Mouse (Mus musculus): Measurements from ENCODE around the gene 1110051M20Rik. TPM values are rescaled to one million over a fixed set of nuclear protein-coding genes. Genes with fewer than 3 reads are reported as not detected.

1110051M20Rik gene
- polyA plus RNA-seq, 1 experiment, result 27.0 TPM

GRCm38 (mm10) chr2:91345644-91346043 is 98.9 kb downstream of the 1110051M20Rik start:
- no peak for TF ChIP-seq CTCF (IDR thresholded peaks at IDR 0.05; ENCODE audit: insufficient read depth, low read length)
- no peak for TF ChIP-seq POLR2A (IDR thresholded peaks at IDR 0.05; ENCODE audit: borderline replicate concordance, extremely low read depth, low read depth, low read length)
- peaks cover 10% of the 10 kb centered on the region for H3K4me1 ChIP-seq (ENCODE audit: control insufficient read depth, insufficient read depth, low read length)
- H3K4me3 ChIP-seq (replicated peaks; ENCODE audit: extremely low read depth, low read depth, low read length), result no peak overlapping the region
- WGBS, result 92% methylated on average over 1 of the region's 1 CpGs
- DNase-seq, result no peak

GRCm38 (mm10) chr2:91339591-91339990 is 104.9 kb downstream of the 1110051M20Rik start:
- no peak for DNase-seq
- Histone ChIP-seq H3K4me3 (replicated peaks; ENCODE audit: extremely low read depth, low read depth, low read length) (no peak overlapping the region), H3K4me1 (ENCODE audit: control insufficient read depth, insufficient read depth, low read length) (peaks cover 2% of the 10 kb centered on the region)
- TF ChIP-seq POLR2A (IDR thresholded peaks at IDR 0.05; ENCODE audit: borderline replicate concordance, extremely low read depth, low read depth, low read length), result no peak
- TF ChIP-seq CTCF (IDR thresholded peaks at IDR 0.05; ENCODE audit: insufficient read depth, low read length), result no peak
- 94% methylated on average over 2 of the region's 2 CpGs for WGBS

- Histone ChIP-seq H3K4me3 (replicated peaks; ENCODE audit: extremely low read depth, low read depth, low read length) (no peak overlapping the region), H3K4me1 (ENCODE audit: control insufficient read depth, insufficient read depth, low read length) (peaks cover 16% of the 10 kb centered on the region)
- whole genome bisulfite sequencing, result 38% methylated on average over 4 of the region's 4 CpGs
- TF ChIP-seq POLR2A (IDR thresholded peaks at IDR 0.05; ENCODE audit: borderline replicate concordance, extremely low read depth, low read depth, low read length) (no peak), CTCF (IDR thresholded peaks at IDR 0.05; ENCODE audit: insufficient read depth, low read length) (no peak)
- peak; percentile 60 for DNase-seq
Observed at GRCm38 (mm10) chr2:91335128-91335527, 109.4 kb downstream of the 1110051M20Rik start.

GRCm38 (mm10) chr2:91331051-91331843 is 113.3 kb downstream of the 1110051M20Rik start:
- TF ChIP-seq POLR2A (IDR thresholded peaks at IDR 0.05; ENCODE audit: borderline replicate concordance, extremely low read depth, low read depth, low read length) (no peak), CTCF (IDR thresholded peaks at IDR 0.05; ENCODE audit: insufficient read depth, low read length) (no peak)
- no peak for DNase-seq
- 48% methylated on average over 7 of the region's 7 CpGs for WGBS

GRCm38 (mm10) chr2:91329996-91330738 is 114.3 kb downstream of the 1110051M20Rik start:
- WGBS, result 70% methylated on average over 8 of the region's 8 CpGs
- no peak for DNase-seq
- TF ChIP-seq POLR2A (IDR thresholded peaks at IDR 0.05; ENCODE audit: borderline replicate concordance, extremely low read depth, low read depth, low read length) (no peak), CTCF (IDR thresholded peaks at IDR 0.05; ENCODE audit: insufficient read depth, low read length) (no peak)
- H3K4me1 ChIP-seq (ENCODE audit: control insufficient read depth, insufficient read depth, low read length), result peaks cover 29% of the 10 kb centered on the region
- no peak overlapping the region for H3K4me3 ChIP-seq (replicated peaks; ENCODE audit: extremely low read depth, low read depth, low read length)

More at GRCm38 (mm10) chr2:91331051-91331843, 113.3 kb downstream of the 1110051M20Rik start:
- Histone ChIP-seq H3K4me3 (replicated peaks; ENCODE audit: extremely low read depth, low read depth, low read length) (no peak overlapping the region), H3K4me1 (ENCODE audit: control insufficient read depth, insufficient read depth, low read length) (peaks cover 29% of the 10 kb centered on the region)

GRCm38 (mm10) chr2:91328729-91329125 is 115.8 kb downstream of the 1110051M20Rik start:
- DNase-seq, result no peak
- no peak for TF ChIP-seq CTCF (IDR thresholded peaks at IDR 0.05; ENCODE audit: insufficient read depth, low read length)
- no peak for TF ChIP-seq POLR2A (IDR thresholded peaks at IDR 0.05; ENCODE audit: borderline replicate concordance, extremely low read depth, low read depth, low read length)
- WGBS, result 94% methylated on average over 3 of the region's 3 CpGs
- Histone ChIP-seq H3K4me1 (ENCODE audit: control insufficient read depth, insufficient read depth, low read length) (peaks cover 26% of the 10 kb centered on the region), H3K4me3 (replicated peaks; ENCODE audit: extremely low read depth, low read depth, low read length) (no peak overlapping the region)

- WGBS, result 53% methylated on average over 12 of the region's 12 CpGs
- no peak for DNase-seq
- Histone ChIP-seq H3K4me1 (ENCODE audit: control insufficient read depth, insufficient read depth, low read length) (peaks cover 28% of the 10 kb centered on the region), H3K4me3 (replicated peaks; ENCODE audit: extremely low read depth, low read depth, low read length) (no peak overlapping the region)
- TF ChIP-seq POLR2A (IDR thresholded peaks at IDR 0.05; ENCODE audit: borderline replicate concordance, extremely low read depth, low read depth, low read length) (no peak), CTCF (IDR thresholded peaks at IDR 0.05; ENCODE audit: insufficient read depth, low read length) (no peak)
Observed at GRCm38 (mm10) chr2:91327968-91328728, 116.4 kb downstream of the 1110051M20Rik start.

- no peak for TF ChIP-seq CTCF (IDR thresholded peaks at IDR 0.05; ENCODE audit: insufficient read depth, low read length)
- TF ChIP-seq POLR2A (IDR thresholded peaks at IDR 0.05; ENCODE audit: borderline replicate concordance, extremely low read depth, low read depth, low read length), result no peak
- Histone ChIP-seq H3K4me3 (replicated peaks; ENCODE audit: extremely low read depth, low read depth, low read length) (no peak overlapping the region), H3K4me1 (ENCODE audit: control insufficient read depth, insufficient read depth, low read length) (peaks cover 28% of the 10 kb centered on the region)
- no peak for DNase-seq
- 64% methylated on average over 13 of the region's 13 CpGs for WGBS
Observed at GRCm38 (mm10) chr2:91326746-91327350, 117.7 kb downstream of the 1110051M20Rik start.
